Mouse (Mus musculus): Measurements from ENCODE around the gene Prpf19. TPM values are rescaled to one million over a fixed set of nuclear protein-coding genes. Genes with fewer than 3 reads are reported as not detected.
A peak's percentile ranks its signal among the peaks of the same experiment; 100 is the strongest.

The Prpf19 gene
- polyA plus RNA-seq, 1 experiment, result 146 TPM

DNA sequence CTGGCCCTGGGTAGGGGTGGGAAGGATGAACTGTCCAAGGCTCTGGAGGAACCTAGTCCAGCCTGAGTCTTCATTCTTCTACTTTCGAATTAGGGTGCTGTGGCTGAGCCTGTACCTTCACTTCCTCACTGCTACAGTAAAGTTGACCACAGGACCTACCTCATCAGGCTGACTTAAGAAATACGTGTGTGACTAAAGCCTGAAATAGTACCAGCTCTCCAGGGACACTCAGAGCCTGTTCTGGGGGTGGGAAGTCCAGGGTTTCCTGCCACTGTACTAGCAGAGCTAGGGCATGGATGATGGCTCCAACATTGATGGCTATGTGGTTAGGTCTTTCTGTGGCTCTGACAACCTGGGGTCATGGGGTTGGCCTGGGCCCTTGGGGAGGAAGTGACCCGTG is 48.9 kb downstream of the Prpf19 start:
- Histone ChIP-seq H3K4me1 (ENCODE audit: control insufficient read depth, insufficient read depth, insufficient read length) (peaks cover 13% of the 10 kb centered on the region), H3K36me3 (ENCODE audit: control insufficient read depth, insufficient read depth, low read length) (peaks cover 20% of the 10 kb centered on the region), H3K4me3 (ENCODE audit: extremely low read depth, insufficient read depth, insufficient read length) (no peak overlapping the region), H3K27me3 (ENCODE audit: control insufficient read depth, insufficient read depth, low read length) (no peaks in the 10 kb centered on the region), H3K27ac (ENCODE audit: insufficient read depth, low read length) (no peak overlapping the region)
- WGBS, result 38% methylated on average over 3 of the region's 3 CpGs
- TF ChIP-seq POLR2A (IDR thresholded peaks at IDR 0.05; ENCODE audit: low read depth, low read length) (no peak), CTCF (IDR thresholded peaks at IDR 0.05; ENCODE audit: extremely low read depth, insufficient read depth, insufficient read length, insufficient replicate concordance) (no peak)
- peak in 1 of 2 experiments; percentile 11 for DNase-seq (ENCODE audit: low read depth in 1 of 2, low spot score in 2 of 2)

DNA sequence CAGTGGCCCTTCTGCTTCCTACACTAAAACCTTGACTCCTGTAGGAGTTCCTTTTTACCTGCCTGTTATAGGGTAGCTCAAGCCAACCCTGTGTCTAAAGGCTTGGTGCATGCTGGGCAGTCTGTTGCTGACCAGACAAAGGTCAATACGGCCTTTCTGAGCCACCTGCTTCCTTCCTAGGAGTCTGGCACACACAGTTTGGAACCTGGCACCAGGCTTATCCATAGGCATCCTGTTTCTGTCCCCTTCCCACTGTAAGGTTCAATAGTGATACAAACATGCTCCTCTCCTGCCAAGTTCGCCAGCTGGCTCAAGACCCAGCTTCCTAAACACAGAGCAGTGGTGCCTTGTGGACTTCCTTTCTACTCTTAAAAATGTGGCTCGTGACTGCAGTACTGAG is 51.5 kb downstream of the Prpf19 start:
- peaks cover 20% of the 10 kb centered on the region for H3K36me3 ChIP-seq (ENCODE audit: control insufficient read depth, insufficient read depth, low read length)
- H3K27me3 ChIP-seq (ENCODE audit: control insufficient read depth, insufficient read depth, low read length), result no peaks in the 10 kb centered on the region
- peaks cover 9% of the 10 kb centered on the region for H3K4me1 ChIP-seq (ENCODE audit: control insufficient read depth, insufficient read depth, insufficient read length)
- no peak overlapping the region for H3K4me3 ChIP-seq (ENCODE audit: extremely low read depth, insufficient read depth, insufficient read length)
- TF ChIP-seq CTCF (IDR thresholded peaks at IDR 0.05; ENCODE audit: extremely low read depth, insufficient read depth, insufficient read length, insufficient replicate concordance) (no peak), POLR2A (IDR thresholded peaks at IDR 0.05; ENCODE audit: low read depth, low read length) (no peak)
- no peak for DNase-seq (ENCODE audit: low read depth in 1 of 2, low spot score in 2 of 2)
- WGBS, result 76% methylated on average over 3 of the region's 3 CpGs
- no peak overlapping the region for H3K27ac ChIP-seq (ENCODE audit: insufficient read depth, low read length)

DNA sequence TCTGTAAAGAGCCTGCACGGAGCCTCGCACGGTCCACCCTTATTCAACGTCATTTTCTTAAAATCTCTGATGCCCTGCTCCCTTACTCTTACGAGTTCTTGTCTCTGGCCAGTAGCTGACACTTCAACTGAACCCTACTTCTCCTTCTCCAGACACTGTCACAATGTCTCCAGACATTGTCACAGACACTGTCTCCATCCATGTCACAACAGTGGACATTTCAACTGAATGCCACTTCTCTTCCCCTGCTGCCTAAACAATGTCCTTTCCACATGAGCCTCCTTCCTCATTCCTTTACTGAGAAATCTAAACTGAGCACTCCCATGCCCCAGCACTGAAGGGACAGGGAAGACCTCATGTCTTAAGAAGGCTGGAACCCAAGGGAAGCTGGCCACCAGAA is 52.2 kb downstream of the Prpf19 start:
- Histone ChIP-seq H3K36me3 (ENCODE audit: control insufficient read depth, insufficient read depth, low read length) (peaks cover 15% of the 10 kb centered on the region), H3K27me3 (ENCODE audit: control insufficient read depth, insufficient read depth, low read length) (no peaks in the 10 kb centered on the region), H3K4me3 (ENCODE audit: extremely low read depth, insufficient read depth, insufficient read length) (no peak overlapping the region), H3K4me1 (ENCODE audit: control insufficient read depth, insufficient read depth, insufficient read length) (peaks cover 9% of the 10 kb centered on the region), H3K27ac (ENCODE audit: insufficient read depth, low read length) (no peak overlapping the region)
- no peak for TF ChIP-seq CTCF (IDR thresholded peaks at IDR 0.05; ENCODE audit: extremely low read depth, insufficient read depth, insufficient read length, insufficient replicate concordance)
- no peak for TF ChIP-seq POLR2A (IDR thresholded peaks at IDR 0.05; ENCODE audit: low read depth, low read length)
- WGBS, result 89% methylated on average over 5 of the region's 5 CpGs
- DNase-seq (ENCODE audit: low read depth in 1 of 2, low spot score in 2 of 2), result no peak

DNA sequence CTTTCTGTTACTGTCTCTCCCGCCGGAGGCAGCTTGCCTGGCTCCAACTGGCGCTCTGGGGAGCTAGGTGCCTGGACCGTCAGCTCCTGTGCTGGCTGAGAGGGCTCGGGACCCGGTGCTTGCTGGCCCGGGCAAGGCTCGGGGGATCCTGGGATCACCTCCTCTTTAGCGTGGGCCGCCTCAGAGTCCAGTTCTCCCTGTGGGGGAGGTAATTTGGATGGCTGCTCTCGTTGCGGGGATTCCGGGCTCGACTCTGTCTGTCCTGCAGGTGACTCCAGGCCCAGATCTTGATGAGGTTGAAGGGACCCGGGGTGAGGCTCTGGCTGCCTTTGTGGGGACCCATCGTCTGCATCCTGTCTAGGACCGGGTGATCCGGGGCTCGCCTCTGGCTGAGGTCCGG is 53.4 kb downstream of the Prpf19 start:
- Histone ChIP-seq H3K4me1 (ENCODE audit: control insufficient read depth, insufficient read depth, insufficient read length) (peaks cover 9% of the 10 kb centered on the region), H3K36me3 (ENCODE audit: control insufficient read depth, insufficient read depth, low read length) (peaks cover 7% of the 10 kb centered on the region; the same call in 1 of the 2 replicates), H3K27ac (ENCODE audit: insufficient read depth, low read length) (no peak overlapping the region), H3K27me3 (ENCODE audit: control insufficient read depth, insufficient read depth, low read length) (no peaks in the 10 kb centered on the region), H3K4me3 (ENCODE audit: extremely low read depth, insufficient read depth, insufficient read length) (peak overlapping the region; percentile 91; the same call in 1 of the 2 replicates)
- WGBS, result under 1% methylated on average over 20 of the region's 20 CpGs
- TF ChIP-seq POLR2A (IDR thresholded peaks at IDR 0.05; ENCODE audit: low read depth, low read length), result no peak
- no peak for TF ChIP-seq CTCF (IDR thresholded peaks at IDR 0.05; ENCODE audit: extremely low read depth, insufficient read depth, insufficient read length, insufficient replicate concordance)
- no peak for DNase-seq (ENCODE audit: low read depth in 1 of 2, low spot score in 2 of 2)

DNA sequence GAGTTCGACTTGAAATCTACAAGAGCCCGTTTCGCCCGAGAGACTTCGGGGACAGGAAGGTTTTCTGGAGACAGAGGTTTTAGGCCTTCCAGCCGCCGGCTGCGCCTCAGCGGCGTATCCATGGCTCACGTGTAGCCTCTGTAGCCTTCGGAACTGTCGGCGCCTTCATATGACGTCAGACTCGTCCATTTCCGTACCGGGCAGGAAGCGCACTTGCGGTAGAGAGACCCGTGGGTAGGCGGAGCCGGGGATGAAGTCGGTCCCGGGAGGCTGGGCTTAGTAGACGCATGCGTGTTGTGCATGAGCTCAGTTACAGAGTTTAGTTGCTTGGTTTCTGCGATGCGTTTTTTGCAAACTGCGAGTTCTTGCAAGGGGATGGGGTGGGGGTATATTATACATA is 54.1 kb downstream of the Prpf19 start, which contains the start of gene Ccdc86:
Gene Ccdc86 (minus strand): TSS at position 155 of the 400 bp plus-strand sequence.
- Histone ChIP-seq H3K4me1 (ENCODE audit: control insufficient read depth, insufficient read depth, insufficient read length) (peaks cover 9% of the 10 kb centered on the region), H3K4me3 (ENCODE audit: extremely low read depth, insufficient read depth, insufficient read length) (peak within 1 kb of the TSS; percentile 91), H3K27me3 (ENCODE audit: control insufficient read depth, insufficient read depth, low read length) (no peaks in the 10 kb centered on the region), H3K27ac (ENCODE audit: insufficient read depth, low read length) (0 out of 2 replicates have a peak within 1 kb of the TSS, but pooled peaks have one; percentile 21), H3K36me3 (ENCODE audit: control insufficient read depth, insufficient read depth, low read length) (peaks cover 3% of the 10 kb centered on the region; the same call in 1 of the 2 replicates)
- WGBS, result under 1% methylated on average over 30 of the region's 30 CpGs
- peak; percentile 95 to 98 for DNase-seq (ENCODE audit: low read depth in 1 of 2, low spot score in 2 of 2)
- TF ChIP-seq POLR2A (IDR thresholded peaks at IDR 0.05; ENCODE audit: low read depth, low read length), result no peak; the same call in 1 of the 2 replicates
- no peak for TF ChIP-seq CTCF (IDR thresholded peaks at IDR 0.05; ENCODE audit: extremely low read depth, insufficient read depth, insufficient read length, insufficient replicate concordance)

DNA sequence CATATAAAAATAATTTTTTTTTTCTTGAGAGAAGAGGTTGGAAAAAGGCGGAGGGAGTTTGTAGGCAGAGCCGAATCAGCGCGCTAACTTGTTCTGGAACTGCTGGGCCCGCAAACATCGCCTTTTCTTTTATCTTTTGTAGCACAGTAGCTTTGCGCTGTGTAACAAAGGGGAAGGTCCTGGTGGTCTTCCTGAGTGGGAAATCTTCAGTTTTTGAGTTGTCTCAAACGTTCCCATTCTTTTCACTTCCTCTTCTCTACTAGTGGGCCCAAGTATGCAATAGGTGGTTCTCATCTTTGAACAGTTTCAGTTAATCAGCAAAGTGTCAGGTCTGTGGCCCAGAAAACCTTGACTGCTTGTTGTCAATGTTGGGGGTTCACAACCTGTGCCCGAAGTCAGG is 54.5 kb downstream of the Prpf19 start:
- Histone ChIP-seq H3K27me3 (ENCODE audit: control insufficient read depth, insufficient read depth, low read length) (no peaks in the 10 kb centered on the region), H3K27ac (ENCODE audit: insufficient read depth, low read length) (0 out of 2 replicates have a peak overlapping the region, but pooled peaks have one; percentile 21), H3K36me3 (ENCODE audit: control insufficient read depth, insufficient read depth, low read length) (0 out of 2 replicates have a peak, but pooled peaks cover under 1% of the 10 kb centered on the region), H3K4me3 (ENCODE audit: extremely low read depth, insufficient read depth, insufficient read length) (peak overlapping the region; percentile 45), H3K4me1 (ENCODE audit: control insufficient read depth, insufficient read depth, insufficient read length) (peaks cover 9% of the 10 kb centered on the region)
- no peak for TF ChIP-seq CTCF (IDR thresholded peaks at IDR 0.05; ENCODE audit: extremely low read depth, insufficient read depth, insufficient read length, insufficient replicate concordance)
- no peak for TF ChIP-seq POLR2A (IDR thresholded peaks at IDR 0.05; ENCODE audit: low read depth, low read length)
- WGBS, result 23% methylated on average over 9 of the region's 9 CpGs
- DNase-seq (ENCODE audit: low read depth in 1 of 2, low spot score in 2 of 2), result peak in 1 of 2 experiments; percentile 9

All from spleen, adult 2 months (tissue).